8 mouse cellular contexts compared by ENCODE assay signal in genomic region chr17:45766735-45767535, GRCm38 (mm10). TPM values are rescaled to one million over a fixed set of nuclear protein-coding genes. Genes with fewer than 3 reads are reported as not detected.
DNase-seq lines count a peak whose midpoint lies in the region; ATAC-seq and TF ChIP-seq lines count a peak whose summit lies in the region.

No protein-coding gene starts in this region.

- peak; percentile 83 for DNase-seq in WW6 (ENCODE audit: low read depth, low spot score)
- peak; percentile 67 for DNase-seq in cerebellum, adult 9-11 months
- peak; percentile 54 to 78 for DNase-seq in frontal cortex, postnatal 36 days (ENCODE audit: low spot score in 2 of 2)
- peak; percentile 56 to 88 for DNase-seq in layer of hippocampus, postnatal 14 days (ENCODE audit: low spot score in 2 of 2)
- peak; percentile 98 for DNase-seq in lung, postnatal 0 days (ENCODE audit: low spot score)
- DNase-seq in ovary, postnatal 10 days (ENCODE audit: low spot score), result peak; percentile 72

- H3K4me2 ChIP-seq in hindbrain, embryonic 13.5 days, result 0 out of 2 replicates have a peak overlapping the region, but pooled peaks have one; percentile 1
- peak overlapping the region; percentile 19 for H3K4me2 ChIP-seq in lung, postnatal 0 days (replicated peaks; ENCODE audit: low read depth, low read length)

- H3K36me3 ChIP-seq in hindbrain, embryonic 13.5 days, result no peaks in the 10 kb centered on the region
- no peaks in the 10 kb centered on the region for H3K36me3 ChIP-seq in lung, postnatal 0 days (ENCODE audit: insufficient read depth, low read length)

- peaks cover 6% of the 10 kb centered on the region; the same call in 1 of the 2 replicates for H3K27me3 ChIP-seq in hindbrain, embryonic 13.5 days
- no peaks in the 10 kb centered on the region for H3K27me3 ChIP-seq in lung, postnatal 0 days (replicated peaks; ENCODE audit: insufficient read depth, low read length)

- ATAC-seq in hindbrain, embryonic 13.5 days (ENCODE audit: low FRiP score), result peak; percentile 84
- peak; percentile 95 for ATAC-seq in lung, postnatal 0 days
- ATAC-seq in erythroid progenitor cell, adult 5-6 weeks (replicated peaks; ENCODE audit: low FRiP score, poor library complexity, severe bottlenecking), result no peak

- TF ChIP-seq EP300 in lung, postnatal 0 days (IDR thresholded peaks at IDR 0.05), result peak; percentile 77

- WGBS in hindbrain, embryonic 13.5 days, result 9% methylated on average over 12 of the region's 12 CpGs
- WGBS in lung, postnatal 0 days, result 2% methylated on average over 12 of the region's 12 CpGs

- peak overlapping the region; percentile 79 for H3K27ac ChIP-seq in hindbrain, embryonic 13.5 days
- H3K27ac ChIP-seq in lung, postnatal 0 days (ENCODE audit: low read length), result peak overlapping the region; percentile 84

- H3K4me3 ChIP-seq in hindbrain, embryonic 13.5 days, result no peak overlapping the region
- H3K4me3 ChIP-seq in lung, postnatal 0 days (ENCODE audit: low read depth, low read length), result no peak overlapping the region

- TF ChIP-seq CTCF in lung, postnatal 0 days (IDR thresholded peaks at IDR 0.05), result no peak

- H3K9me3 ChIP-seq in hindbrain, embryonic 13.5 days, result no peaks in the 10 kb centered on the region
- H3K9me3 ChIP-seq in lung, postnatal 0 days (ENCODE audit: low read length), result no peaks in the 10 kb centered on the region

- H3K9ac ChIP-seq in hindbrain, embryonic 13.5 days, result no peak overlapping the region
- no peak overlapping the region for H3K9ac ChIP-seq in lung, postnatal 0 days (replicated peaks; ENCODE audit: low read depth)

- peaks cover 26% of the 10 kb centered on the region for H3K4me1 ChIP-seq in hindbrain, embryonic 13.5 days (replicated peaks)
- H3K4me1 ChIP-seq in lung, postnatal 0 days (ENCODE audit: insufficient read depth, low read depth, low read length), result peaks cover 12% of the 10 kb centered on the region; the same call in 1 of the 2 replicates

RNA-seq across cellular contexts. Expression of gene 1600014C23Rik, which starts 33.3 kb away (rescaled TPM):
- not detected in 2 replicates for polyA plus RNA-seq in hindbrain, embryonic 13.5 days (2015; fragmentation: Nextera tagmentation; extraction: Ambion mirVana)
- not detected for total RNA-seq in layer of hippocampus, postnatal 14 days (2021)
- not detected in 2 replicates for polyA plus RNA-seq in lung, postnatal 0 days (2015; fragmentation: Nextera tagmentation; extraction: Ambion mirVana)
- total RNA-seq in erythroid progenitor cell, adult 5-6 weeks (2015; ENCODE audit: low replicate concordance), result not detected in 2 replicates
- total RNA-seq in erythroid progenitor cell, adult 5-6 weeks (2017; ENCODE audit: low replicate concordance), result not detected in 2 replicates
